Mouse (Mus musculus) cerebellum, adult 2 months (tissue): ENCODE results near the gene Fam107a.

Experiments used
- CTCF ChIP-seq: fragments of 200-500 bp; IDR thresholded peaks from 2 replicates; pipeline ENCODE4 v1.5.1; 2011; ENCODE audit warnings: low read depth, mild to moderate bottlenecking, control low read depth, low read length, moderate library complexity, borderline replicate concordance; ENCODE audit not compliant: insufficient read depth
- POLR2A ChIP-seq: fragments of 200-500 bp; IDR thresholded peaks from 2 replicates; pipeline ENCODE4 v1.6.1; 2011; ENCODE audit warnings: low read length, control low read depth, borderline replicate concordance; ENCODE audit not compliant: insufficient read depth

GRCm38 (mm10) chr14:8259166-8259565, 58.7 kb downstream of the Fam107a start, which contains the start of gene Acox2:
- TF ChIP-seq POLR2A (no peak), CTCF (no peak)
